Mouse (Mus musculus) megakaryocyte progenitor cell, adult 5-6 weeks (primary cell): ENCODE results near the gene Hoxb6. TPM values are rescaled to one million over a fixed set of nuclear protein-coding genes. Genes with fewer than 3 reads are reported as not detected.

ENCODE experiments used
- ATAC-seq: replicated peaks from 2 replicates; pipeline ENCODE4 v1.8.0; 2016; ENCODE audit warnings: mild to moderate bottlenecking, moderate TSS enrichment, inconsistent platforms; ENCODE audit not compliant: poor library complexity
- total RNA-seq, 2 experiments: library from RNA; stranded (forward) in 1 of 2; stranded (reverse) in 1 of 2; fragments of 157-497, 149-512 nt in 1 of 2; fragments of 200-1000 nt in 1 of 2; gene quantifications; 2 replicates each; pipeline versions ENCODE4 v1.2.3 to v1.2.4; 2015 to 2017

Hoxb6 gene
- total RNA-seq, 2 experiments from 2014 or later: not detected

- no peak for ATAC-seq
Measured at GRCm38 (mm10) chr11:96284774-96285734, 7.2 kb upstream of the Hoxb6 start.

- ATAC-seq: no peak
Measured at GRCm38 (mm10) chr11:96285771-96286738, 6.2 kb upstream of the Hoxb6 start, which contains the start of gene Hoxb7. TSS of gene Hoxb7 (plus strand) at chr11:96286623.

- no peak for ATAC-seq
Measured at GRCm38 (mm10) chr11:96286739-96287385, 5.4 kb upstream of the Hoxb6 start.

- ATAC-seq: no peak
Measured at GRCm38 (mm10) chr11:96287411-96287810, 4.9 kb upstream of the Hoxb6 start.

- ATAC-seq: no peak
Measured at GRCm38 (mm10) chr11:96288455-96289221, 3.6 kb upstream of the Hoxb6 start.

- no peak for ATAC-seq
Measured at GRCm38 (mm10) chr11:96289293-96289692, 3.0 kb upstream of the Hoxb6 start.

- no peak for ATAC-seq
Measured at GRCm38 (mm10) chr11:96289837-96290236, 2.4 kb upstream of the Hoxb6 start.

- ATAC-seq: no peak
Measured at GRCm38 (mm10) chr11:96290705-96291355, 1.4 kb upstream of the Hoxb6 start.

GRCm38 (mm10) chr11:96292565-96293301 lies 457 bp downstream of the Hoxb6 start:
- no peak for ATAC-seq

- no peak for ATAC-seq
Measured at GRCm38 (mm10) chr11:96293302-96293921, 1.1 kb downstream of the Hoxb6 start.

- ATAC-seq: peak; percentile 89
Measured at GRCm38 (mm10) chr11:96294245-96295091, 2.2 kb downstream of the Hoxb6 start.

- ATAC-seq: no peak
Measured at GRCm38 (mm10) chr11:96295092-96295835, 3.0 kb downstream of the Hoxb6 start.

GRCm38 (mm10) chr11:96296997-96297396 lies 4.7 kb downstream of the Hoxb6 start:
- no peak for ATAC-seq

- ATAC-seq: no peak
Measured at GRCm38 (mm10) chr11:96297428-96297827, 5.2 kb downstream of the Hoxb6 start.

GRCm38 (mm10) chr11:96297968-96298635 lies 5.8 kb downstream of the Hoxb6 start:
- no peak for ATAC-seq
